Mouse (Mus musculus): ENCODE data around the gene Olfm1.

- no peak for TF ChIP-seq EP300 (IDR thresholded peaks at IDR 0.05; ENCODE audit: low read depth)
- TF ChIP-seq CTCF (IDR thresholded peaks at IDR 0.05; ENCODE audit: low read depth) = no peak
Observed at GRCm38 (mm10) chr2:28244667-28245395, 52.0 kb downstream of the Olfm1 start.

All from heart, postnatal 0 days (tissue).